Mouse (Mus musculus): ENCODE measurements around the gene Laptm5.

The Laptm5 gene

GRCm38 (mm10) chr4:130913077-130913476 is at the start of gene Laptm5:
Laptm5 (plus strand) TSS chr4:130913125.
- POLR2A ChIA-PET = interaction anchor here (0.6 to 13.1 kb wide), 33 partner anchors 8 to 1399 kb away, joined by 3 to 219 read pairs (median 4); partner anchors contain the start of gene Matn1 (in 2 of the 4)
- CTCF ChIA-PET = interaction anchor here in 3 of 4 experiments (0.6 to 1.6 kb wide), 7 partner anchors 21 to 281 kb away, joined by 3 to 6 read pairs (median 3); partner anchors contain the start of gene Matn1 (in 1 of the 3)

DNA sequence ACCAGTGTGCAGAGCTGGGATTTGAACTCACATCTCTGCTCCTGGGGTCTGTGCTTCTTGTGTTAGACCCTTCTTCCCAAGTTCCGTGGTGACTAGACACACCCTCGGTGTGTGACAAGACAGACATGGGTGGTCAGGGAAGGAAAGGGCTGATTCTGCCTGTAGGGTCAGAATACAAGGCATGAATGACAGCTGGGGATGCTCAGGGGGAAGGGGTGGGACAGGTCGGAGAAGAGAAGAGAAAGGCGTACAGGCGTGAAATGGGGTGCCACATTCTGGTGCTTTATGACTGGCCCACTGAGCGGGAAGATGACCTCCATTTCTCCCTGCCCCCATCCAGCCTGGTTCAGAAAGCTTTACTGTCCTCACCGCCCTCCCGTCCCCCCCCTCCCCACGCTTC is 47.5 kb upstream of the Laptm5 start:
- POLR2A ChIA-PET = no interaction called here

DNA sequence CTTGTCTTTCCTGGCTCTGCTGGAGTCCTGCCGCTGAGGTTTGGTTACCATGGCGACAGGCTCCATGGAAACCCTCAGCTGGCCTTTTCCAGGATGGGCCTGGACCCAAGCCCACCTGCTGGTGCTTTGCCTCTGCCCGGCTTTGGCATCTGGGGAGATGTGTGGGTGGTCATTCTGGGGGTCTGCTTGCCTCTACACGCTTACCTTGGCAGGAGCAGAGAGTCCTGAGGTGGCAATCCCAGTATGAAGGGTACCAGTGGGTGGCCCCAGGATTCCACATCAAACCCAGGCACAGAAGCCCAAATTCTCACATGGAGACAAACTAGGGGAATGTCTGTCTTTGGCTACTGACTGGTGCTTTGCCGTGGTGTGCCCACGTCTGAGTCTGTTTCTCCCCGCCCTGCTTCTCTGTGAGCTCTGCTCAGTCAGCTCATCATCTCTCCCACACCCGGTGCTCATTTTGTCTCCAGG is 47.0 kb upstream of the Laptm5 start:
- POLR2A ChIA-PET = interaction anchor here in 1 of 4 experiments (0.9 kb wide), 1 partner anchor 225 kb away, joined by 5 read pairs; no protein-coding TSS in a partner anchor
- CTCF ChIA-PET = interaction anchor here in 3 of 4 experiments (0.6 to 1.2 kb wide), 4 partner anchors 13 to 738 kb away, joined by 3 to 9 read pairs (median 4); no protein-coding TSS in a partner anchor

More for the DNA sequence above, 47.5 kb upstream of the Laptm5 start:
- CTCF ChIA-PET = interaction anchor here in 3 of 4 experiments (0.6 to 1.2 kb wide), 5 partner anchors 13 to 738 kb away, joined by 3 to 9 read pairs (median 4); no protein-coding TSS in a partner anchor

GRCm38 (mm10) chr4:130867940-130868339 is 45.0 kb upstream of the Laptm5 start:
- POLR2A ChIA-PET = interaction anchor here in 1 of 4 experiments (1.1 to 1.3 kb wide), 2 partner anchors 50 to 348 kb away, joined by 3 read pairs; no protein-coding TSS in a partner anchor
- CTCF ChIA-PET = interaction anchor here in 2 of 4 experiments (0.8 to 2.2 kb wide), 3 partner anchors 10 to 24 kb away, joined by 4 to 11 read pairs (median 8); no protein-coding TSS in a partner anchor

GRCm38 (mm10) chr4:130868803-130869202 is 44.1 kb upstream of the Laptm5 start:
- ChIA-PET POLR2A (interaction anchor here in 2 of 4 experiments (0.5 to 1.3 kb wide), 6 partner anchors 18 to 349 kb away, joined by 3 to 6 read pairs (median 3); partner anchors contain the start of gene Laptm5 (in 1 of the 2)), CTCF (interaction anchor here (0.6 to 2.2 kb wide), 6 partner anchors 10 to 1193 kb away, joined by 3 to 11 read pairs (median 4); no protein-coding TSS in a partner anchor)

DNA sequence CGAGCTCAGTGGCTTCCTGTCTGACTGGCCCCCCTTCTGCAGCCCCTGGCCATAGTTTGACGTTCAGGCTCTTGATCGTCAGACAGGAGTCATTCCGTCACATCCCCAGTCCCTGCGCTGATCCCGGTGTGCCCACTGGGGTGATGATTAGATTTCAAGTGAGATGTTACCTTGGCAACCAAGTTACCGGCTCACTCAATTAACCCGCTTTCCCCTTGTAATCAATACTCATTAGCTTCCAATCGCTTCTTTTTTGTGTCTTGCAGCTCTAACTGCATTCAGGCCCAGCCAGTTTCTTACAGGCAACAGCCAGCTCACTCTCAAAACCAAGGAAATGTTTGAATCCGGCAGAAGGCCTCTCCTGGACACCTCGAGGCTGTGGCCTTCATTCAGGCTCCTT is 40.5 kb upstream of the Laptm5 start:
- POLR2A ChIA-PET = interaction anchor here in 3 of 4 experiments (0.6 to 1.5 kb wide), 4 partner anchors 11 to 1256 kb away, joined by 3 to 5 read pairs (median 4); no protein-coding TSS in a partner anchor
- CTCF ChIA-PET = interaction anchor here in 3 of 4 experiments (0.8 to 1.5 kb wide), 4 partner anchors 12 to 805 kb away, joined by 3 to 8 read pairs (median 5); no protein-coding TSS in a partner anchor

DNA sequence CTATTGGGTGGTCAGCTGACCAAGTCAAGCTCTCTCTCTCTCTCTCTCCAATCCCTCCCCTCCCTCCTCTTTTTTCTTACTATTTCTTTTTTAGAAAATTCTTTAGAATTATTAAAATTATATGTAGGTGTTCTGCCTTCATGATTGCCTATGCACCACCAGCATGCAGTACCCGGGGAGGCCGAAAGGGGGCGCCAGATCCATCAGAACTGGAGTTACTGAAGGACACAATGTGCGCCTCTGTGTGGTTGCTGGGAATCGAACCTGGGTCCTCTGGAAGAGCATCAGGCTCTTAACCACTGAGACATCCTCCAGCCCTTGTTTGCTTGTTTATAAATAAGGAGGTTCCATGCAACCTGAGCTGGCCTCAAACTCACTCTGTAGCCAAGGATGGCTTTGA is 39.5 kb upstream of the Laptm5 start:
- ChIA-PET POLR2A (interaction anchor here in 2 of 4 experiments (1.4 to 1.5 kb wide), 2 partner anchors 13 to 73 kb away, joined by 3 to 5 read pairs; no protein-coding TSS in a partner anchor), CTCF (interaction anchor here (0.6 to 1.6 kb wide), 15 partner anchors 9 to 522 kb away, joined by 3 to 12 read pairs (median 3); partner anchors contain the start of gene Sdc3 (in 1 of the 4))

GRCm38 (mm10) chr4:130874601-130875000 is 38.3 kb upstream of the Laptm5 start:
- POLR2A ChIA-PET = interaction anchor here in 1 of 4 experiments (0.5 to 1.0 kb wide), 2 partner anchors 65 to 101 kb away, joined by 3 to 7 read pairs; no protein-coding TSS in a partner anchor

GRCm38 (mm10) chr4:130876016-130876726 is 36.8 kb upstream of the Laptm5 start:
- ChIA-PET POLR2A (interaction anchor here in 3 of 4 experiments (0.7 to 1.3 kb wide), 9 partner anchors 12 to 356 kb away, joined by 3 to 8 read pairs (median 3); no protein-coding TSS in a partner anchor), CTCF (interaction anchor here in 3 of 4 experiments (0.8 to 1.4 kb wide), 4 partner anchors 16 to 534 kb away, joined by 3 to 6 read pairs (median 5); partner anchors contain the start of gene Sdc3 (in 1 of the 3))

More at GRCm38 (mm10) chr4:130874601-130875000, 38.3 kb upstream of the Laptm5 start:
- CTCF ChIA-PET = interaction anchor here (0.6 to 1.6 kb wide), 7 partner anchors 10 to 89 kb away, joined by 3 to 6 read pairs (median 3); no protein-coding TSS in a partner anchor

DNA sequence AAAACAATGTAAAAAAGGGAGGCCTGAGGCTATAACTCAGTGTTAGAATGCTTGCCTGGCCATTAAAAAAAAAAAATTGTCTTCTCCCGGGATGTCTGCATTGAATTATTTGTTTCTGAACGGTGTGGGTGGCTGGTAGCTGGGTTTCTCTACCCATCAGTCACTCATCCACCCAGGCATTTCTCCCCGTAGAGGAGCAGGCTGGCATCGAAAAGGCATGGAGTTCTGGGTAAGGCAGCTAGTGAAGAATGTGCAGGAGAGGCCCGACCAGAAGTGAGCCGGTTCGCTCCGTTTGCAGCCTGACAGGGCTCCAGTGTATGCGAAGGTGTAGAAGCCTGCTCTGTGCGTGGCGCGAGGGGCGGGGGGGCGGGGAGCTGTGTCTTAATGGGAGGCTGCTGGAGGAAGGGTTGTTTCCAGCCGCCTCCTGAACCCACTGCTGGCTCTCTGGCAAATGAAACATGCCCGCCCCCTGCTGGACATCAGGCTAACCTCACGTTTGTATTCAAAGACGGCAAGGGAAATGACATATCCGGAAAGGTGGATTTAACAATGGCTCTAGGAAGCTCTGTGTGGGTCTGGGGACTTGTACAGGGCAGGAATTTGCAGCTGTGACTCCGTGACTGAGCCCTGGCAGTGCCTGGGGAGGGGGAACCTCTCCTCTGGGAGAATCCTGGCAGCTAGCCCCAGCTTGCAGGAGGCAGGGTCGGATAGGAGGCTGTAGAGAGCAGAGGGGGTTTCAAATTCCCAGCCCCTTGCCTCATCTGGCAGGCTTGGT is 34.5 kb upstream of the Laptm5 start:
- ChIA-PET CTCF (interaction anchor here (0.5 to 2.6 kb wide), 48 partner anchors 9 to 780 kb away, joined by 3 to 55 read pairs (median 4); partner anchors contain the start of gene Sdc3 (in 2 of the 4)), POLR2A (interaction anchor here (0.6 to 2.6 kb wide), 20 partner anchors 10 to 571 kb away, joined by 3 to 15 read pairs (median 3); partner anchors contain the start of gene Sdc3 (in 1 of the 4))

DNA sequence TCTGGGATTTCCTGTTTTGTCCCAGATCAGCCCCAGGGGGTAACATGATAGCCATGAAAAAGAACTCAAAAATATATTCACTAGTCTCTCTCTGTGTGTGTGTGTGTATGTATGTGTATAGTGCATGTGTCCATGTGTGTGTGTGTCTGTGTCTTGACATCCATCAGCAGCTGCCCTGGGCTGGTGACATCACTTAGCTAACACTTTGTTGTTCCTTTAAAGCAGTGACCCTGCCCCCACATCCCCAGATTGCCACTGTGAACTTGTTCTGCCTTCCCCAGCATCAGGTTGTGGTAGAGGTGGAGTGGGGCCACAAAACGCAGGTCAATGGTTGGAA is 33.9 kb upstream of the Laptm5 start:
- ChIA-PET CTCF (interaction anchor here (0.5 to 2.6 kb wide), 28 partner anchors 10 to 537 kb away, joined by 3 to 55 read pairs (median 4); partner anchors contain the start of gene Sdc3 (in 2 of the 4)), POLR2A (interaction anchor here in 3 of 4 experiments (0.6 to 2.6 kb wide), 11 partner anchors 10 to 93 kb away, joined by 3 to 15 read pairs (median 3); partner anchors contain the start of gene Sdc3 (in 1 of the 3))

DNA sequence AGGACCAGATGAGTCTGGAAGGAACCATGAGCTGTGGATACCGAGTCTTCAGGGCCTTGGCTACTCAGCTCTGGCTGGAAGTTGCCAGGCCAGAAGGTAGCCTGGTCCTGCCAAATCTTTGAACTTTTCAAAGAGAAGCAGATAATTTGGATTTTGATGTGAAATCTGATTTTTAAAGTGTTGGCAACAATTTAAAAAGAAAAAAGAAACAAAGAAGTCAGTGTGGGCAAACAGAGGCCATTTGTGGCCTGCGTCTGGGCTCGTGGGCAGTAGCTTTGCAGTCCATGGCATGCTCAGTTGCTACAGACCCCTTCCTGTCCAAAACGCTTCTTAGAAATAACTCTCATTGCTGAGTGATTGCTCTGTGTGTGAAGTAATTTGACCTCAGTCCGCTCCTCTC is 31.6 kb upstream of the Laptm5 start:
- POLR2A ChIA-PET = interaction anchor here in 3 of 4 experiments (0.5 to 2.2 kb wide), 6 partner anchors 32 to 96 kb away, joined by 3 to 8 read pairs (median 4); partner anchors contain the start of genes Laptm5 (in 1 of the 3) and Sdc3 (in 1 of the 3)
- CTCF ChIA-PET = interaction anchor here in 3 of 4 experiments (0.7 to 1.7 kb wide), 4 partner anchors 10 to 1434 kb away, joined by 3 to 5 read pairs (median 4); no protein-coding TSS in a partner anchor

GRCm38 (mm10) chr4:130882762-130883161 is 30.2 kb upstream of the Laptm5 start:
- CTCF ChIA-PET = interaction anchor here in 3 of 4 experiments (0.5 to 1.7 kb wide), 10 partner anchors 9 to 991 kb away, joined by 3 to 7 read pairs (median 4); partner anchors contain the start of gene Srsf4 (in 1 of the 3)
- POLR2A ChIA-PET = interaction anchor here in 3 of 4 experiments (0.6 to 2.2 kb wide), 9 partner anchors 10 to 97 kb away, joined by 3 to 8 read pairs (median 3); partner anchors contain the start of genes Laptm5 (in 1 of the 3) and Sdc3 (in 1 of the 3)

DNA sequence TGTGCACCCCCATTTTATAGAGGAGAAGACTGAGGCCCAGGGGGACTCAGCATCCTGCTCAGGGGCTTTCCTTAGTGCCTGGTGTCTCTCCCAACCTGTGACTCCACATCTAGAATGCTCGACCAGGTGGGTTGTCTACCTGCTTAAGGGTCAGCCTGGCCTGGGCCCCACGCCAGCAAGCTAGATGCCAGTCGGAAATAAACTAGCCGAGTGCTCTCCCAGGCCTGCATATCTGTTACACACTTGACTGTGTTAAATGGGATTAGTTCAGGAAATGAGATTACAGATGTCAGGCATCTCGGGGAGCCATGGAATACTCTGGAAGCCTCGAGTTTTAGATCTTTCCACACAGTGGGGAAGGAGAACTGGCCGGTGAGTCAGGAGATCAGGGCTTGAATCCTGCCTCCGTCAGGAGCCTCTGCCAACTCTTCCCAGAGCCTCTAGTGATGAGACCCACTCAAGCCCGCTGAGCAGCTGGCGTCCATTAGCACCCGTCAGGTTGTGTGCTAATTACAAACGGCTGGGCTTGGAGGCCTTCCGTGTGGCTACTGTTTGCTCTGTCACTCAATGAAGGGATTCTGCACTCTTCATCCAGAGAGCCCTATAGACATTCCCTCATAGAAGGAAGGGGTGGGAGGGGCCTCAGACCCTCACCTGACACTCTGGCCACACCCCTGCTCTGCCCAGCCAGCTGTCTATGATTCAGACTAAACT is 28.9 kb upstream of the Laptm5 start:
- ChIA-PET POLR2A (interaction anchor here in 3 of 4 experiments (0.5 to 1.0 kb wide), 3 partner anchors 31 to 213 kb away, joined by 3 to 4 read pairs (median 3); partner anchors contain the start of gene Sdc3 (in 1 of the 3)), CTCF (interaction anchor here in 3 of 4 experiments (0.7 to 2.4 kb wide), 4 partner anchors 9 to 353 kb away, joined by 4 to 6 read pairs (median 5); no protein-coding TSS in a partner anchor)

GRCm38 (mm10) chr4:130887148-130887745 is 25.7 kb upstream of the Laptm5 start:
- ChIA-PET POLR2A (interaction anchor here in 1 of 4 experiments (1.1 kb wide), 1 partner anchor 34 kb away, joined by 4 read pairs; no protein-coding TSS in a partner anchor), CTCF (no interaction called here)
